Mouse (Mus musculus) lung, postnatal 10 days (tissue): ENCODE measurements around the gene Hnrnpd.

Experiments used
- DNase-seq: peaks from one replicate; pipeline ENCODE4 v3.0.0; 2021

The Hnrnpd gene

GRCm38 (mm10) chr5:99959236-99959936, 19.4 kb downstream of the Hnrnpd start:
- DNase-seq, result no peak

DNA sequence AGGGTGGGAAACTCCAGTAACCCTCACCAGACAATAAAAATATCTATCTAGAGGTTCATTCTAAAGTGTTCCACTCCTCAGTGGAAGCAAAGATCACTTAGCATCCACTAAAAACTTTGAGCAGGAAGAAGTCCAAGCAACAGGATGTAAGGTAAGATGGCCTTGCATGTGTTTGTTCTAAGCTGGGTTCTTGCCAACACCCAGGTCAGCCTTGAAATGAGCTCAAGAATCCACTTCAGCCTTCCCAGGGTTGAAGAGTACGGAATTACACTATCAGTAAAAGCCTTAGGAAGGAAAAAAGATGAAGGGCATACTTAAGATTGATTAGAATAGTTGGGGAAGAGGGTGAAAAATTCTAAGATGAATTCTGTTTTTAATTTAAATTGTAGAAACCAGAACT, 20.1 kb downstream of the Hnrnpd start:
- peak; percentile 22 for DNase-seq

GRCm38 (mm10) chr5:99953883-99954282, 24.9 kb downstream of the Hnrnpd start:
- DNase-seq, result no peak

DNA sequence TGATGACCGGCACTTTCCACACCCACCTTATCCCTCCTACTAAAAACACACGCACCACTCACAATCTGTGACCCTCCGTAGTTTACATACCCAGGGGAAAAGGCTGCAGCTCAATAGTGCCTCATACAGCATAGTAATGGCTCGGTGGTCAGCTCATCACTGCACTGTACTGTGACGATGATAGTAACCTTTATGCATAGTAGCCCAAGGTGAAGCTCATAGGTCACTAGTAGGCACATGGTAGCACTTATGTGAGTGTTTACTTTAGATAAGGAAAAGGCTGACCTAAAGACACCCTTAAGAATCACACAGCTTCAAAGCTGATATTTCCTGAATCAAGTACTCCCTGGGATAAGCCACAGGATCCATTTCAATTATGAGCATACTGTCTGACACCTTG, 26.2 kb downstream of the Hnrnpd start:
- DNase-seq, result no peak

- DNase-seq, result peak; percentile 22
Observed at GRCm38 (mm10) chr5:99941776-99942502, 36.8 kb downstream of the Hnrnpd start.

- no peak for DNase-seq
Observed at GRCm38 (mm10) chr5:99941273-99941672, 37.5 kb downstream of the Hnrnpd start.

- no peak for DNase-seq
Observed at GRCm38 (mm10) chr5:99939440-99939839, 39.3 kb downstream of the Hnrnpd start.

- DNase-seq, result no peak
Observed at GRCm38 (mm10) chr5:99931910-99932309, 46.8 kb downstream of the Hnrnpd start.

DNA sequence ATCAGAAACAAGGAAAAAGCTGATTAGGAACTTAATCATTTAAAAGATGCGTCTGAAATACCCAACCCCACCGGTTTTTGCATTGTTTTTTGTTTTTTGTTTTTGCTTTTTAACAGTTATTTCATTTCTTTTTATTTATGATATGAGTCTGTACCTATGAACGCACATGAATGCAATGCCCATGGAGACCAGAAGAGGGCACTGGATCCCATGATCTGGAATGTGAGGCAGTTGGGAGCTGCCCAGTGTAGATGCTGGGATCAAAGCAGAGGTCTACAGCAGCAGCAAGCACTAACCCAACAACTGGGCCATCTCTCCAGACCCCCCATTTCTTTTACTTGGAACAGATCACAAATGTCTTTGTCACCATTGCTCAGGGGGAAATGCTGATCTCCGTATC, 50.8 kb downstream of the Hnrnpd start:
- DNase-seq, result peak; percentile 61

- no peak for DNase-seq
Observed at GRCm38 (mm10) chr5:99922033-99922432, 56.7 kb downstream of the Hnrnpd start.

DNA sequence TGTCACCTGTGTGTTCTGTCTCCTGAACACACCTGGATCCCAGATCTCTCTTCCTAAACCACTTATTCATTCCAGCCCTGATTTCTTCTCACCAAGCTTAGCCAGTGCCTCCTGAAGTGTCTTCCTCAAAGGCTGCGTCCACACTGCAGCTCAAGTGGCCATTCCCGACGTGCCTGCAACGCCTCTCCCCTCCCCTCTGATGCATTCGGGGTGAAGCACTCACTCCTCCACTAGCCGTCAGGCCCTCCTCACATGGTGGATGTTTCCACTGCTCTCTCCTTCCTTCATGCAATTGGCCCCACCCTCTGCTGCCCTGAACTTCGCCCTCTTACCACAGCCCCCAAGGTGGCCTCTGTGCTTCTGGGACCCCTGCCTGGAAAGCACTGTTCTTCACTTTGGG, 63.2 kb downstream of the Hnrnpd start:
- DNase-seq, result peak; percentile 23

DNA sequence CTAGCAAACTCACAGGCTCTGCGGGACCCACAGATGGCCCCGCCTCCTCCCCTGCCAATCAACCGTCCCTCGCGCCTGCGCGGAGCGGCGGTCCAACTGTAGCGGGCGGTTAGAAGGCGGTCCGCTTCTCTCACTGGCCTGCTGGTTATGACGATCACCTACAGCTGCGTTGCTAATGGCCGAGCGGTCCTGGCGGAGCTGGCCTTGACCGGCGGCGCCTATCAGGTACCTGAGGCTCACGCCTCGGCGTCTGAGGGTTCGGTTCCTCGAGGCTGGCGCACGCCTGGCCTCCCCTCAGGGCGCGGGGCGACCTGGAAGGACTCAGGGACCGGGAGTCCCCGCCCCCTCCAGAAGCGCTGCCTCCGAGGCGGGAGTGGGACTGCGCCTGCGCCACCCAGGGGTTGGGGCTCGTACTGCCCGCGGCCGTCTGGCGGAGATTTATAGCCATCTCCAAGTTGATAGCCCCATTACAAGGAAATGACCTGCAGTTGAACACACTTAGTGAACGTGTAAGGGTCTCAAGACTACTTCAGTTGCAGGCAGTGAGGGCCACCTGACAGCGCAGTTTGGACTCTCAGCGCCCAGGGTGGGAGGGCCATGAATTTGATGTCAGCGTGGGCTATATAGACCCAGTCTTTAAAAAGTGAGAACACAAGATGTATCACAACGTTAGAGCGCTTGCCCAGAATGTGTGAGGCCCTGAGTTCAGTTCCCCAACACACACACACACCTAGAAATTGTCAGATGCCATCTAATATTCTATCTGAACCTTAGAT, 72.4 kb downstream of the Hnrnpd start, which contains the start of gene Vamp9:
TSS of gene Vamp9 (plus strand) at position 74 of the 776 bp plus-strand sequence.
- peak; percentile 98 for DNase-seq
